Mouse (Mus musculus): ENCODE measurements around the gene Fam198b. TPM values are rescaled to one million over a fixed set of nuclear protein-coding genes. Genes with fewer than 3 reads are reported as not detected.

Fam198b gene
- polyA plus RNA-seq, 1 experiment from 2014 or later = 26.1 TPM

Other genes starting within 250 kb of the Fam198b start
- gene Rxfp1, start 146.7 kb upstream of the Fam198b start, polyA plus RNA-seq (2018) = not detected in 3 replicates
- 9.9 to 16.8 TPM (median 15.2 TPM) in 3 replicates for gene Tmem144, start 31.8 kb upstream of the Fam198b start, polyA plus RNA-seq (2018)

Measured in macrophage (primary cell).